Mouse (Mus musculus) effector memory CD4-positive, alpha-beta T cell, adult 7 months (primary cell): ENCODE results near the gene Slc35g2. TPM values are rescaled to one million over a fixed set of nuclear protein-coding genes. Genes with fewer than 3 reads are reported as not detected.

Source experiments
- polyA plus RNA-seq: library from polyadenylated mRNA; unstranded; fragments of 100-300 nt; shearing (Covaris generic); gene quantifications from one replicate; pipeline ENCODE4 v1.2.1, GENCODE M21; 2017

The Slc35g2 gene
- 0.72 TPM for polyA plus RNA-seq

DNA sequence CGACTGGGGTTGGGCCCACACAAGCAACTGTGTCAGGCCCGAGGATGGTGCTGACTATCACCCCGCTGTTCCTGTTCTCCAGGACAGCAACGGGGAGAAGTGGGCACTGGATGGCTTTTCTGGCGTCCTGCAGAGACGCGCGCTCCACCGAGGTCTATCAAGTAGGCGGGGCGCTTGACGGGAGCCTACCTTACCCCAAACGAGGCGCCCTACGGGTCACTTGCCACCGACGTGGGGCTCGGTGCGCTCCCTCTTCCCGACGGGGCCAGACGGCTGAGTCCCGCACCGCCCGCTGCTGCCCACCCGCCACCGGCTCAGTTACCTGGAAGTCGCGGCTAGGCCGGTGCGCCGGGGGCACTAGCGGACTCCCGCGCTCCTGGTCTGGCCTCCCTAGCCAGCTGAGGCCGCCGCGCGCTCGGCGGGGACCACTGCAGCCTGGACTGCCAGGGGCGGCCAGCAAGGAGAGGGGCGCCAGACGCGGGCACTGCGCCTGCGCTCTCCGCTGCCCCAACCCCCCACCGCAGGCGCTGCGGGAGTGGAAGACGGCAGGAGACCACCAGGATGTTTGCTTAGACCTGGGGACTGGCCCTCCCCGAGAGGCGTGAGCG lies at the start of gene Slc35g2:
TSS of gene Slc35g2 (minus strand) at position 465 of the 608 bp plus-strand sequence.

GRCm38 (mm10) chr9:100597546-100597945 lies 26.7 kb upstream of the Slc35g2 start, which contains the start of gene Stag1:
Stag1 (plus strand) TSS chr9:100597798.

GRCm38 (mm10) chr9:100545715-100546593 lies 24.9 kb downstream of the Slc35g2 start, which contains the start of gene Nck1:
Nck1 (minus strand) TSS chr9:100546134.

Other genes with a start within 250 kb of the Slc35g2 start
- gene Il20rb, start 84.3 kb downstream of the Slc35g2 start, polyA plus RNA-seq: 3.7 TPM
- 104 TPM for gene Nck1, start 25.0 kb downstream of the Slc35g2 start, polyA plus RNA-seq
- 104 TPM for gene Stag1, start 26.7 kb upstream of the Slc35g2 start, polyA plus RNA-seq